Mouse (Mus musculus) heart, embryonic 16.5 days (tissue): ENCODE results near the gene Gm13090. TPM values are rescaled to one million over a fixed set of nuclear protein-coding genes. Genes with fewer than 3 reads are reported as not detected.

Experiments used
- ATAC-seq: fragments of 200-750 bp; cut with Nextera tagmentation; replicated peaks from 2 replicates; pipeline ENCODE4 v1.8.0; 2017; ENCODE audit warnings: moderate number of reproducible peaks; ENCODE audit not compliant: insufficient read depth, low FRiP score; ENCODE audit errors: extremely low read depth
- H3K27ac ChIP-seq: fragments of 300-500 bp; sonication (generic); 2 replicates; pipeline ENCODE4 v1.5.1; 2014; ENCODE audit warnings: mild to moderate bottlenecking, low read length, control low read depth, moderate library complexity
- H3K27me3 ChIP-seq: fragments of 300-500 bp; sonication (generic); 2 replicates; pipeline ENCODE4 v1.6.1; 2014; ENCODE audit warnings: low read length, mixed read lengths; ENCODE audit not compliant: control insufficient read depth, insufficient read depth
- H3K36me3 ChIP-seq: fragments of 300-500 bp; sonication (generic); 2 replicates; pipeline ENCODE4 v1.6.1; 2014; ENCODE audit not compliant: control insufficient read depth, insufficient read depth
- H3K4me1 ChIP-seq: fragments of 300-500 bp; sonication (generic); 2 replicates; pipeline ENCODE4 v1.6.1; 2014; ENCODE audit warnings: low read length, mixed read lengths; ENCODE audit not compliant: control insufficient read depth, insufficient read depth
- H3K4me2 ChIP-seq: fragments of 300-500 bp; sonication (generic); 2 replicates; pipeline ENCODE4 v1.6.1; 2014; ENCODE audit warnings: low read depth, mild to moderate bottlenecking, control low read depth, low read length
- H3K4me3 ChIP-seq: fragments of 300-500 bp; sonication (generic); 2 replicates; pipeline ENCODE4 v1.5.1; 2014; ENCODE audit warnings: mild to moderate bottlenecking, control low read depth, low read length
- H3K9ac ChIP-seq: fragments of 300-500 bp; sonication (generic); 2 replicates; pipeline ENCODE4 v1.6.1; 2014; ENCODE audit warnings: low read length, control low read depth
- H3K9me3 ChIP-seq: fragments of 300-500 bp; sonication (generic); replicated peaks from 2 replicates; pipeline ENCODE4 v1.6.1; 2016; ENCODE audit warnings: low read length; ENCODE audit not compliant: control insufficient read depth
- WGBS: fragments of 180-500 bp; shearing (Covaris S2); extraction: QIAGEN DNeasy Blood & Tissue Kit; methylation state at CpG from one replicate; pipeline ENCODE4 v1.1.7; 2014; 5-methylcytosine and 5-hydroxymethylcytosine counted together
- polyA plus RNA-seq: library from polyadenylated mRNA; unstranded; fragments of >200 nt; fragmentation: Nextera tagmentation; extraction: Ambion mirVana; gene quantifications from 2 replicates; pipeline ENCODE4 v1.2.1, GENCODE M21; 2015

Gene Gm13090
- polyA plus RNA-seq, 1 experiment from 2014 or later, result 0.20 TPM

DNA sequence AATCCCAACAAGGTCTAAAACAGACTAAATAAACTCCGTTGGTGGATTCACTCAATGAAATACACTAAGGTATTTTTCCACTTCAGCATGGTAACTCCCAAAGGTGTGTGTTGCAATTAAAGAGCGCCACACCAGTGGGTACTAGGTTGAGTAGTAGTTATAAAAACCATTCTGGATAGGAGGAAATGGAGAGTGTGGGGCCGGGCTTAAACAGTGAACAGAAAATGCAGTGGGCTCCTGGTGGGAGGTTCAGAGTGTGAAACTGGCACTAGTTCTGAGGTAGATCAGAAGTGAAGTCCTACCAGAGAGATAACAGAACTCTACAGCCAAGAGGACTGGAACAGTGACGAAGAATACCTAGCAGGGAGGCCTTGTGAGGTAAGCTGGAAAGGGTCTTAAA lies 30.7 kb upstream of the Gm13090 start:
- no peaks in the 10 kb centered on the region for H3K9me3 ChIP-seq
- H3K27me3 ChIP-seq, result no peaks in the 10 kb centered on the region
- H3K36me3 ChIP-seq, result peaks cover 15% of the 10 kb centered on the region
- no peak overlapping the region; the same call in 1 of the 2 replicates for H3K4me3 ChIP-seq
- 79% methylated on average over 4 of the region's 4 CpGs for WGBS
- peaks cover 5% of the 10 kb centered on the region for H3K4me1 ChIP-seq
- H3K27ac ChIP-seq, result peak overlapping the region; percentile 74
- ATAC-seq, result no peak
- peak overlapping the region; percentile 66 for H3K4me2 ChIP-seq
- H3K9ac ChIP-seq, result no peak overlapping the region

- Histone ChIP-seq H3K27ac (no peak overlapping the region), H3K36me3 (peaks cover 12% of the 10 kb centered on the region), H3K4me3 (no peak overlapping the region), H3K9me3 (no peaks in the 10 kb centered on the region), H3K4me1 (peaks cover 5% of the 10 kb centered on the region), H3K27me3 (no peaks in the 10 kb centered on the region), H3K9ac (no peak overlapping the region), H3K4me2 (no peak overlapping the region)
- WGBS, result 96% methylated on average over 4 of the region's 4 CpGs
- ATAC-seq, result no peak
Observed at GRCm38 (mm10) chr4:151059566-151059965, 29.8 kb upstream of the Gm13090 start.

DNA sequence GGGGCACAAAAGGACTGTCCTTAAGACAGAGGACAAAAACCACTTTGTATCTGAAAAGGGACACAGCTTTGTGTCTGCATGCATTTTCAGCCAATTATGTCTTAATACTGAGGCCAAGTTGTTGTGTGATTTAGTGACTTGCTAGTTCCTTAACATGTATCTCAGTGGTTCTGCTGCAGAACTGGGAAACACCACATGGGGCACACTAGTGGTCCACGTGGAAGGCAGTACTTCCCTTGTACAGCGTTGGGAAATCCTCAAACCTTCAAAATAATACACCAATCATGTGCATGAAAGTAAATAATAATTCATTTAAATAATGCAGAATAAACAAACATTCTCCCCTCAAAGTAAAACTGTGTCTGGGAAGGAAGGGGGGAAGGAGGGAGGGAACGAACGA lies 20.6 kb upstream of the Gm13090 start:
- H3K4me2 ChIP-seq, result no peak overlapping the region
- H3K27ac ChIP-seq, result no peak overlapping the region
- ATAC-seq, result no peak
- H3K27me3 ChIP-seq, result no peaks in the 10 kb centered on the region
- no peak overlapping the region for H3K9ac ChIP-seq
- peaks cover 10% of the 10 kb centered on the region for H3K36me3 ChIP-seq
- no peaks in the 10 kb centered on the region for H3K9me3 ChIP-seq
- H3K4me1 ChIP-seq, result 0 out of 2 replicates have a peak, but pooled peaks cover under 1% of the 10 kb centered on the region
- WGBS, result 63% methylated on average over 4 of the region's 4 CpGs
- no peak overlapping the region for H3K4me3 ChIP-seq

DNA sequence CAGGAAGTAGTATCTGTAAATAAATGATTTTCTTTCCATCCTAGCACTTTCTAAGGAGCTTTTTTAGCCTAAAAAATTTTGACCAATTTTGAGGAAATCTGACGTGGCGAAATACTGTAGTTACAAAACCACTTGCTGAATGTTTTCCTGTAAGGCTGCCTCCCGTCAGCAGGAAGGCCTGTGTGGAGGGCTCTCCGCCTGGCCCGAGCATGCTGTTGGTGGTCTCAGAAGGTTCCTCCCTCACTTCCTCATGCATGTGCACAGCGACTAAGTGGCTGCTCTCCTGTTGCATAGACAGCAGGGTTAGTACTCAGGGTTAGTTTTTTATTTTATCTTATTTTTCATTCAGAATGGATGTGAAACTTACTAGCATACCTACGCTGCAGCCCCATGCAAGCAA lies 18.4 kb upstream of the Gm13090 start:
- no peaks in the 10 kb centered on the region for H3K9me3 ChIP-seq
- no peak overlapping the region for H3K4me2 ChIP-seq
- H3K27ac ChIP-seq, result no peak overlapping the region
- H3K4me3 ChIP-seq, result no peak overlapping the region
- peaks cover 10% of the 10 kb centered on the region for H3K36me3 ChIP-seq
- no peaks in the 10 kb centered on the region for H3K27me3 ChIP-seq
- H3K9ac ChIP-seq, result no peak overlapping the region
- no peak for ATAC-seq
- H3K4me1 ChIP-seq, result peaks cover 9% of the 10 kb centered on the region; the same call in 1 of the 2 replicates
- 74% methylated on average over 7 of the region's 7 CpGs for WGBS

DNA sequence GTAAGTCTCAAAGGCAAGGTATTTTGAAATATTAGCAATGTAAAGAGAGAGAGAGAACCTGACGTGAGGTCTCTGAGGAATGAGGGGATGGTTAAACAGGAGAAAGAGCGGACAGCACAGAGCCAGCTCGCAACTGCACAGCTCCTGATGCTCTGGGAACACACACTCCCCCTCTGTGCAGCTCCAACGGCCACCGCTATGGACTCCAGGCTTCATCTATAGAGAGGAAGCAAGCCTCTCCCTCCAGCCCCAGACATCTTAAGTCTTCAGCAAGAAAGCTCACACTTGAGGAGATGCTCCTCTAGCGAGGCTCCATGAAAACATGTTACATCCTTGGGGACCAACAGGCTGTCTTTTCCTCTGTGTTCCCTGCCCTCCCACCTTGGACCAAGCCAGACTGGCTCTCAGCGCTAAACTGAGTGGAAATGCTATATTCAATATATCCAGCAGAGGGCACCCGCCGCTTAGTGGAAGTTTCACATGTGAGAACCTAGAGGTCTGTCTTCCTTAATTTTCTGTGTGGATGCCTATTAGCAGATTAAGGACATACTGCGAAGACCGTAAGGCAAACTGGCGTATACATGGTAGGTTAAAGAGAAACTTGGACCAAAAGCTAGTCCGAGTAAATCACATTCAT lies 16.1 kb upstream of the Gm13090 start:
- H3K4me1 ChIP-seq, result peaks cover 9% of the 10 kb centered on the region; the same call in 1 of the 2 replicates
- 50% methylated on average over 13 of the region's 13 CpGs for WGBS
- no peak overlapping the region for H3K9ac ChIP-seq
- no peak overlapping the region for H3K4me2 ChIP-seq
- H3K27ac ChIP-seq, result no peak overlapping the region
- no peaks in the 10 kb centered on the region for H3K27me3 ChIP-seq
- peaks cover 23% of the 10 kb centered on the region for H3K36me3 ChIP-seq
- no peaks in the 10 kb centered on the region for H3K9me3 ChIP-seq
- H3K4me3 ChIP-seq, result no peak overlapping the region
- ATAC-seq, result peak; percentile 23; the same call in 1 of the 2 replicates

DNA sequence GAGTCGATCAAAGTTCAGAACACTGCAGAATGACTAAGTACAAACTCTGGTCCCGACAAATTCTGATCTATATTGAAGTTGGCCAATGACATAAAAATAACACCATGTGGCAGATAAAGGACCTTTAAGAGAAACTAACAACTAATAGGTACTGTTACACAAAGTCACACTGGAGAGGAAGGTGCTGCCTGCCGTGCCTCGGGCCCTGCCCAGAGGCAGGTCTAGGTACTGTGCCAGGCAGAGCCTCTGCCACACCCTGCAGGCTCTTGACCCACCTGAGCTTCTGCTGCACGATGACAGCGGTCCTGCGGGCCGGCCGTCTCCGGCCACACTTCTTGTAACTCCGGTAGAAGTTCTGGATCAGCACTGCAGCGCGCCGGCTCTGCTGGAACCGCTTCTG lies 14.6 kb upstream of the Gm13090 start:
- no peak overlapping the region for H3K27ac ChIP-seq
- WGBS, result 84% methylated on average over 15 of the region's 15 CpGs
- H3K9me3 ChIP-seq, result no peaks in the 10 kb centered on the region
- peaks cover 9% of the 10 kb centered on the region; the same call in 1 of the 2 replicates for H3K4me1 ChIP-seq
- H3K4me3 ChIP-seq, result no peak overlapping the region
- H3K4me2 ChIP-seq, result no peak overlapping the region
- no peaks in the 10 kb centered on the region for H3K27me3 ChIP-seq
- ATAC-seq, result no peak
- H3K36me3 ChIP-seq, result peaks cover 35% of the 10 kb centered on the region
- H3K9ac ChIP-seq, result no peak overlapping the region

DNA sequence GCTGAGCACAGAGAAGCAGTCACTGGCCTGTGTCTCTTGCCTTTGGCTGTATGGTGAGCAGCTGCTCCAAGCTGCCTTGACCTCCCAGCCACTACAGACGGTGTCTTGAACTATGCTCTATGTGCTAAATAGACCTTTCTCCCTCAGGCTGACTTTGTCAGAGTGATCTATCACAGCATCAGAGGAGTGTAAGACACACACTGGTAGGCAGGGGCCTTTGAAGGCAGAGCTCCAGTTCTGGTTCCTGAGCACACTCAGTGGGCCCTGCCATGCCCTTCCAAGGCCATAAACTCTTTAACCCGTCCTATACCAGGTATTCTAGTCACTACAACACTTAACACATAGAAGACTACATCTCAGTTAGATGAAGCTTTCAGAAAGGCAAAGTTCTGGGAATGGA lies 8.0 kb upstream of the Gm13090 start:
- WGBS, result 84% methylated on average over 2 of the region's 2 CpGs
- Histone ChIP-seq H3K36me3 (peaks cover 22% of the 10 kb centered on the region), H3K9ac (no peak overlapping the region)

DNA sequence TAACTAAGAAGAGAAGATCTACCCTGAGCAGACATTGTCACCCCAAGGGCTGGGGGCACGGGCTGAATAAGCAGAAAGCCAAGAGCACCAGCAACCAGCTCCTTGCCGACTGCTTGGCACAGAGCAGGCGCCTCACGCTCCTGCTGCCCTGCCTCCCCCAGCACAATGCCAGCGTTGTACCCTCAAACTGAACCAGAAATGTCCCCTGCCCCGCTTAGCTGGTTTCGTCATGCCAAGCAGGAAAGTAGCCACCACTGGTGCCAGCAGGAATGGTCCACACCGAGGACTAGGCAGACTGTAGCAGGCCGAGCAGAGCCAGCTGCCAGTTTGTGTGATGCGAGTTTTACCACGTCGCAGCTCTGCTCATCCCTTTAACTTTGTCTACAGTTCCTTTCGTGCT lies 7.4 kb upstream of the Gm13090 start:
- no peak overlapping the region for H3K9ac ChIP-seq
- WGBS, result 90% methylated on average over 13 of the region's 13 CpGs
- no peak overlapping the region for H3K4me3 ChIP-seq
- H3K36me3 ChIP-seq, result peaks cover 18% of the 10 kb centered on the region
- no peak overlapping the region for H3K4me2 ChIP-seq
- H3K4me1 ChIP-seq, result peaks cover 29% of the 10 kb centered on the region
- no peaks in the 10 kb centered on the region for H3K27me3 ChIP-seq
- H3K27ac ChIP-seq, result peak overlapping the region; percentile 87; the same call in 1 of the 2 replicates
- no peak for ATAC-seq
- no peaks in the 10 kb centered on the region for H3K9me3 ChIP-seq

More for the DNA sequence above, 8.0 kb upstream of the Gm13090 start:
- Histone ChIP-seq H3K4me2 (no peak overlapping the region), H3K27me3 (no peaks in the 10 kb centered on the region), H3K27ac (no peak overlapping the region), H3K9me3 (no peaks in the 10 kb centered on the region), H3K4me3 (no peak overlapping the region), H3K4me1 (peaks cover 29% of the 10 kb centered on the region)
- ATAC-seq, result no peak

GRCm38 (mm10) chr4:151083027-151083426 lies 6.3 kb upstream of the Gm13090 start:
- H3K9ac ChIP-seq, result peak overlapping the region; percentile 10; the same call in 1 of the 2 replicates
- peaks cover 29% of the 10 kb centered on the region for H3K4me1 ChIP-seq
- peak overlapping the region; percentile 87 for H3K27ac ChIP-seq
- no peaks in the 10 kb centered on the region for H3K27me3 ChIP-seq
- H3K36me3 ChIP-seq, result peaks cover 19% of the 10 kb centered on the region
- H3K4me3 ChIP-seq, result no peak overlapping the region
- no peaks in the 10 kb centered on the region for H3K9me3 ChIP-seq
- 39% methylated on average over 5 of the region's 5 CpGs for WGBS
- H3K4me2 ChIP-seq, result no peak overlapping the region
- peak; percentile 76 for ATAC-seq
